Mouse (Mus musculus): ENCODE data around the gene Cse1l. TPM values are rescaled to one million over a fixed set of nuclear protein-coding genes. Genes with fewer than 3 reads are reported as not detected.

The Cse1l gene
- polyA plus RNA-seq, 1 experiment from 2014 or later = 117 TPM

Other genes starting within 250 kb of the Cse1l start
- 25.9 and 29.4 TPM in 2 replicates for gene Prex1, start 192.2 kb upstream of the Cse1l start, polyA plus RNA-seq (2014; fragmentation: Nextera tagmentation; extraction: Ambion mirVana)
- gene Trp53rkb, start 113.5 kb upstream of the Cse1l start, polyA plus RNA-seq (2014; fragmentation: Nextera tagmentation; extraction: Ambion mirVana) = 9.4 and 9.8 TPM in 2 replicates
- 5.6 and 8.0 TPM in 2 replicates for gene Arfgef2, start 100.5 kb upstream of the Cse1l start, polyA plus RNA-seq (2014; fragmentation: Nextera tagmentation; extraction: Ambion mirVana)
- gene Stau1, start 90.3 kb downstream of the Cse1l start, polyA plus RNA-seq (2014; fragmentation: Nextera tagmentation; extraction: Ambion mirVana) = 104 and 112 TPM in 2 replicates
- 28.8 and 33.9 TPM in 2 replicates for gene Ddx27, start 109.2 kb downstream of the Cse1l start, polyA plus RNA-seq (2014; fragmentation: Nextera tagmentation; extraction: Ambion mirVana)
- 8.3 and 11.1 TPM in 2 replicates for gene Znfx1, start 157.0 kb downstream of the Cse1l start, polyA plus RNA-seq (2014; fragmentation: Nextera tagmentation; extraction: Ambion mirVana)

All from neural tube, embryonic 14.5 days (tissue).